Mouse (Mus musculus): ENCODE measurements around the gene Cep250. TPM values are rescaled to one million over a fixed set of nuclear protein-coding genes. Genes with fewer than 3 reads are reported as not detected.

Cep250 gene
- polyA plus RNA-seq, 1 experiment from 2014 or later: 23.1 TPM

- Histone ChIP-seq H3K27ac (peak overlapping the region; percentile 12; the same call in 1 of the 2 replicates), H3K27me3 (no peaks in the 10 kb centered on the region), H3K9me3 (replicated peaks) (no peaks in the 10 kb centered on the region), H3K4me3 (0 out of 2 replicates have a peak overlapping the region, but pooled peaks have one; percentile 12), H3K9ac (peak overlapping the region; percentile 41), H3K4me2 (peak overlapping the region; percentile 32), H3K4me1 (peaks cover 43% of the 10 kb centered on the region), H3K36me3 (ENCODE audit: poor library complexity, severe bottlenecking) (no peaks in the 10 kb centered on the region)
- WGBS: 79% methylated on average over 4 of the region's 4 CpGs
- no peak for ATAC-seq
Observed at GRCm38 (mm10) chr2:155944685-155945084, 11.6 kb upstream of the Cep250 start.

GRCm38 (mm10) chr2:155945124-155945523, 11.1 kb upstream of the Cep250 start, which contains the start of gene Gdf5:
TSS of gene Gdf5 (minus strand) at chr2:155945367.
- no peak for ATAC-seq
- Histone ChIP-seq H3K27me3 (no peaks in the 10 kb centered on the region), H3K4me1 (peaks cover 45% of the 10 kb centered on the region), H3K9ac (peak within 1 kb of the TSS; percentile 41), H3K27ac (peak within 1 kb of the TSS; percentile 12; the same call in 1 of the 2 replicates), H3K9me3 (replicated peaks) (no peaks in the 10 kb centered on the region), H3K4me3 (0 out of 2 replicates have a peak within 1 kb of the TSS, but pooled peaks have one; percentile 12), H3K36me3 (ENCODE audit: poor library complexity, severe bottlenecking) (no peaks in the 10 kb centered on the region), H3K4me2 (peak within 1 kb of the TSS; percentile 51)
- WGBS: 20% methylated on average over 13 of the region's 13 CpGs

GRCm38 (mm10) chr2:155945580-155945979, 10.7 kb upstream of the Cep250 start:
- peak; percentile 27; the same call in 1 of the 2 replicates for ATAC-seq
- Histone ChIP-seq H3K27me3 (no peaks in the 10 kb centered on the region), H3K9ac (no peak overlapping the region), H3K4me3 (no peak overlapping the region), H3K36me3 (ENCODE audit: poor library complexity, severe bottlenecking) (no peaks in the 10 kb centered on the region), H3K9me3 (replicated peaks) (no peaks in the 10 kb centered on the region), H3K27ac (no peak overlapping the region), H3K4me2 (no peak overlapping the region), H3K4me1 (peaks cover 45% of the 10 kb centered on the region)
- WGBS: 42% methylated on average over 5 of the region's 5 CpGs

GRCm38 (mm10) chr2:155946069-155946468, 10.2 kb upstream of the Cep250 start:
- no peaks in the 10 kb centered on the region for H3K27me3 ChIP-seq
- H3K4me1 ChIP-seq: peaks cover 45% of the 10 kb centered on the region
- peak; percentile 33; the same call in 1 of the 2 replicates for ATAC-seq
- no peaks in the 10 kb centered on the region for H3K9me3 ChIP-seq (replicated peaks)
- 3% methylated on average over 7 of the region's 7 CpGs for WGBS
- H3K36me3 ChIP-seq (ENCODE audit: poor library complexity, severe bottlenecking): no peaks in the 10 kb centered on the region
- H3K4me2 ChIP-seq: no peak overlapping the region
- no peak overlapping the region for H3K9ac ChIP-seq
- no peak overlapping the region for H3K4me3 ChIP-seq
- no peak overlapping the region for H3K27ac ChIP-seq

GRCm38 (mm10) chr2:155946499-155946898, 9.8 kb upstream of the Cep250 start:
- WGBS: 4% methylated on average over 4 of the region's 4 CpGs
- peak; percentile 33; the same call in 1 of the 2 replicates for ATAC-seq
- H3K27me3 ChIP-seq: no peaks in the 10 kb centered on the region
- no peaks in the 10 kb centered on the region for H3K9me3 ChIP-seq (replicated peaks)
- no peaks in the 10 kb centered on the region for H3K36me3 ChIP-seq (ENCODE audit: poor library complexity, severe bottlenecking)
- peaks cover 45% of the 10 kb centered on the region for H3K4me1 ChIP-seq
- no peak overlapping the region for H3K27ac ChIP-seq
- H3K4me2 ChIP-seq: no peak overlapping the region
- no peak overlapping the region for H3K9ac ChIP-seq
- no peak overlapping the region for H3K4me3 ChIP-seq

- ATAC-seq: no peak
- H3K4me1 ChIP-seq: peaks cover 45% of the 10 kb centered on the region
- no peaks in the 10 kb centered on the region for H3K36me3 ChIP-seq (ENCODE audit: poor library complexity, severe bottlenecking)
- no peaks in the 10 kb centered on the region for H3K27me3 ChIP-seq
- no peak overlapping the region for H3K4me3 ChIP-seq
- H3K9ac ChIP-seq: no peak overlapping the region
- H3K27ac ChIP-seq: no peak overlapping the region
- H3K4me2 ChIP-seq: no peak overlapping the region
- H3K9me3 ChIP-seq (replicated peaks): no peaks in the 10 kb centered on the region
- WGBS: 58% methylated on average over 5 of the region's 5 CpGs
Observed at GRCm38 (mm10) chr2:155947390-155948002, 8.8 kb upstream of the Cep250 start.

GRCm38 (mm10) chr2:155949362-155949761, 6.9 kb upstream of the Cep250 start:
- no peaks in the 10 kb centered on the region for H3K9me3 ChIP-seq (replicated peaks)
- H3K27ac ChIP-seq: no peak overlapping the region
- peaks cover 30% of the 10 kb centered on the region for H3K4me1 ChIP-seq
- WGBS: 28% methylated on average over 6 of the region's 6 CpGs
- no peaks in the 10 kb centered on the region for H3K36me3 ChIP-seq (ENCODE audit: poor library complexity, severe bottlenecking)
- H3K9ac ChIP-seq: no peak overlapping the region
- H3K27me3 ChIP-seq: peaks cover 5% of the 10 kb centered on the region; the same call in 1 of the 2 replicates
- H3K4me2 ChIP-seq: no peak overlapping the region
- no peak for ATAC-seq
- H3K4me3 ChIP-seq: no peak overlapping the region

- H3K9me3 ChIP-seq (replicated peaks): no peaks in the 10 kb centered on the region
- H3K4me2 ChIP-seq: no peak overlapping the region
- no peak overlapping the region for H3K27ac ChIP-seq
- no peak for ATAC-seq
- H3K9ac ChIP-seq: no peak overlapping the region
- H3K4me1 ChIP-seq: peaks cover 19% of the 10 kb centered on the region
- peaks cover 5% of the 10 kb centered on the region; the same call in 1 of the 2 replicates for H3K27me3 ChIP-seq
- H3K36me3 ChIP-seq (ENCODE audit: poor library complexity, severe bottlenecking): no peaks in the 10 kb centered on the region
- H3K4me3 ChIP-seq: no peak overlapping the region
Observed at GRCm38 (mm10) chr2:155952006-155952405, 4.3 kb upstream of the Cep250 start.

GRCm38 (mm10) chr2:155959981-155960380, 3.7 kb downstream of the Cep250 start:
- Histone ChIP-seq H3K9ac (no peak overlapping the region), H3K4me2 (no peak overlapping the region), H3K27ac (no peak overlapping the region), H3K36me3 (ENCODE audit: poor library complexity, severe bottlenecking) (peaks cover 32% of the 10 kb centered on the region), H3K4me1 (peaks cover 13% of the 10 kb centered on the region), H3K4me3 (no peak overlapping the region), H3K27me3 (no peaks in the 10 kb centered on the region), H3K9me3 (replicated peaks) (no peaks in the 10 kb centered on the region)
- 93% methylated on average over 5 of the region's 5 CpGs for WGBS
- no peak for ATAC-seq

GRCm38 (mm10) chr2:155961862-155962261, 5.6 kb downstream of the Cep250 start:
- no peaks in the 10 kb centered on the region for H3K9me3 ChIP-seq (replicated peaks)
- no peak overlapping the region for H3K4me2 ChIP-seq
- H3K27me3 ChIP-seq: no peaks in the 10 kb centered on the region
- H3K27ac ChIP-seq: no peak overlapping the region
- no peak overlapping the region for H3K9ac ChIP-seq
- H3K4me3 ChIP-seq: no peak overlapping the region
- H3K4me1 ChIP-seq: peaks cover 13% of the 10 kb centered on the region
- ATAC-seq: no peak
- 80% methylated on average over 10 of the region's 10 CpGs for WGBS
- H3K36me3 ChIP-seq (ENCODE audit: poor library complexity, severe bottlenecking): peaks cover 50% of the 10 kb centered on the region

- Histone ChIP-seq H3K9ac (no peak overlapping the region), H3K27me3 (no peaks in the 10 kb centered on the region), H3K4me1 (peaks cover 3% of the 10 kb centered on the region; the same call in 1 of the 2 replicates), H3K4me3 (no peak overlapping the region), H3K9me3 (replicated peaks) (no peaks in the 10 kb centered on the region), H3K27ac (no peak overlapping the region), H3K4me2 (no peak overlapping the region), H3K36me3 (ENCODE audit: poor library complexity, severe bottlenecking) (peaks cover 61% of the 10 kb centered on the region)
- WGBS: 47% methylated on average over 1 of the region's 1 CpGs
- no peak for ATAC-seq
Observed at GRCm38 (mm10) chr2:155962991-155963390, 6.7 kb downstream of the Cep250 start.

GRCm38 (mm10) chr2:155973348-155973747, 17.1 kb downstream of the Cep250 start:
- H3K4me1 ChIP-seq: no peaks in the 10 kb centered on the region
- no peak overlapping the region for H3K9ac ChIP-seq
- H3K4me3 ChIP-seq: no peak overlapping the region
- H3K36me3 ChIP-seq (ENCODE audit: poor library complexity, severe bottlenecking): peaks cover 94% of the 10 kb centered on the region
- no peaks in the 10 kb centered on the region for H3K9me3 ChIP-seq (replicated peaks)
- no peak overlapping the region for H3K4me2 ChIP-seq
- no peaks in the 10 kb centered on the region for H3K27me3 ChIP-seq
- H3K27ac ChIP-seq: no peak overlapping the region
- ATAC-seq: no peak
- WGBS: 87% methylated on average over 6 of the region's 6 CpGs
